Mouse (Mus musculus) CD4-positive, CD25-positive, alpha-beta regulatory T cell, adult 2 months (primary cell): ENCODE data around the gene Mrps15.
A peak's percentile ranks its signal among the peaks of the same experiment; 100 is the strongest.
"Not testable (repeated sequence)": the region's sequence is repeated elsewhere in the genome, so short reads cannot be mapped to it uniquely, and the experiment has no call there.

ENCODE experiments used
- DNase-seq: peaks from one replicate; pipeline ENCODE4 v3.0.0-alpha.2; 2012; ENCODE audit warnings: low read depth, low spot score

Gene Mrps15

DNA sequence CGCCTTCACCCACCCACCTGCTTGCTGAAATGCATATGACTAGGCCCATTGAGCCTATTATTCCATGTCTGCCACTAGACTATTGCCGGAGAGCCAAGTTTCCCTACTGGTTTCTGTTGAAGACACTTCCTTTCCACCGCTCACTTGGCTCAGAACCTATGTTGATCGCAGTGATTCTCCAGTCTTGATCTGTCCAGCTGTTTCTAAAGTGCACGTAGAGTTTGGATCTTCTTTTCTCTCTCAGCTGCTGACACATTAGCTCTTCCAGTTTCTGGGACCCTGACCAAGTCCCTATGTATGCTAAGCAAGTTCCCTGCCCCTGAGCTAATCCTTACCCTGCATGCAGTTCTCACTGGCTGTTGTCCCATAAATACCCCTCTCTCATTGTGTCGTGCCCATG, 31.1 kb downstream of the Mrps15 start:
- DNase-seq, result no peak

DNA sequence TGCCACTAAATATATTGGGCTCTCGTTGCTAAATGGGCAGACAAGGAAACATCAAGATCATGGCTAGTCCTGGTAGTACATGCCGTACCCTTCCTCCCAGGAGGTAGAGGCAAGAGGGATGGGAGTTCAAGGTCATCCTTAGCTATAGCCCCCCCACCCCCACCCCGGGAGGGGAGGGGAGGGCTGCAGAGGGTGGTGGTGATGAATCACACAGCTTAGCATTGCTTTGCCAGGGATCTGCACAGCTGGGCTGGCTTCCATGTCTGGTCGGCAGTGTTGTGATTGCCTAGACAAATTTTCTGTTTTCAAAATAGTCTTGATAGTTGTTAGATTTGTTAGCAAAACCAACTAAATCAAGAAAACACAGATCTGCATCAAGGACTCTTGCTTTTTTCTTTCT, 32.5 kb downstream of the Mrps15 start:
- DNase-seq, result no peak

DNA sequence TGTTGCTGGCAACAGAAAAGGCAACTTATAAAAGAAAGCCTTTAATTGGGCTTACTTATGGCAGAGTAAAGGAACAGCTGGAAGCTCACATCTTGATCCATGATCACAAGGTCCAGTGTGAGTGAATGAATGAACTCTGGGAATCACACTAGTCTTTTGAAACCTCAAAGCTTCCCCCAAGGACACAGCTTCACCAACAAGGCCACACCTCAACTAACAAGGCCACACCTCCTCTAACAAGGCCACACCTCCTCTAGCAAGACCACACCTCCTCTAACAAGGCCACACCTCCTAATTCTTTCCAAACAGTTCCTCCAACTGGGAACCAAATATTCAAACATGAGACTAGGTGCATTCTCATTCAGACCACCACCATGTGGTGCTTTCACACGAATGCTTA, 34.9 kb downstream of the Mrps15 start:
- no peak for DNase-seq

- no peak for DNase-seq
These were observed 36.3 kb downstream of the Mrps15 start for GRCm38 (mm10) chr4:126083021-126083420.

GRCm38 (mm10) chr4:126084382-126084781, 37.7 kb downstream of the Mrps15 start:
- no peak for DNase-seq

DNA sequence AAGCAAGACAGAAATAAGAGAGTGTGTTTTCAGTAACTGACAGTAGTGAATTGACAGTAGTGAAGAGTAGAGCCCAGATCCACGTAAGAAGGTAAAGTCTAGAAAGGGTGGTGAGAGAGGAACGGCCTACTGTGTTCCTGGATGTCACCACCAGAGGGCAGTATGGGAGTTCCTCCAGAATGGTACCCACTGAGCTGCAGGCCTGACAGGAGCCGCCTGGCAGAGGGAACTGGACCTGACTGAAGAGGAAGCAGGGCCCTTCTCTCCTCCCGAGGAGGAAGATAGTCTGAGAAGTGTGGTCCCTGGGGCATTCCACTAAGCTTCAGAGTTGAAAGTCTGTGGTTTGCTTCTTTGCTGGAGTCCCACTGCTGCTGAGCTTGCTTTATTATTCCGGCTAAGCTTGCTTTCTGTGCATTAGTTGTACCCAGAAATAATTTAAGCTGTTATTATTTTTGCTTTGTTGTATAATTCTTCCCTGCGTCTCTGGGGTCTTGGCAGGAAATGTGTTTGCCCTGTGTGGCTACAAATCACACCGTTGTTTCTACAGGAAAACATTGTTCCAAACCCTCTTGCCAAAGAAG, 39.4 kb downstream of the Mrps15 start:
- peak; percentile 93 for DNase-seq

GRCm38 (mm10) chr4:126090101-126090847, 43.5 kb downstream of the Mrps15 start:
- DNase-seq, result peak; percentile 51

GRCm38 (mm10) chr4:126090848-126091124, 44.1 kb downstream of the Mrps15 start:
- DNase-seq, result no peak

DNA sequence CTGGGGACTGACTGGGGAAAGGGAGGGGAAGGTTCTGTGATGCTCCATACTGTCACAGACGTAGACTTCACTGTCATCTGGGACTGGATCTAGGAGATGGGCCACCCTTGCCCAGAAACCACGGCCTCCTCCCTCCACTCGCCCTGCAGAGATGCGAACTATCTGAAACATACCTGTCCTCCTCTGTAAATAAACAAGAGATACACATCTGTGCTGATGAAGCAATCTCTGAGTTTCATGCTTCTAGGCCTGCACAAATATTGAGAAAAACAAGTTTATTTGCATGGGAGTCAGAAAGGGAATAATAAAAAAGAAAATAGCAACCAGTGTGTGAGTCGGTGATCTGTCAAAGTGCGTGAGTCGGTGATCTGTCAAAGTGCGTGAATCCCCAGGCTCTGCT, 45.1 kb downstream of the Mrps15 start:
- no peak for DNase-seq

DNA sequence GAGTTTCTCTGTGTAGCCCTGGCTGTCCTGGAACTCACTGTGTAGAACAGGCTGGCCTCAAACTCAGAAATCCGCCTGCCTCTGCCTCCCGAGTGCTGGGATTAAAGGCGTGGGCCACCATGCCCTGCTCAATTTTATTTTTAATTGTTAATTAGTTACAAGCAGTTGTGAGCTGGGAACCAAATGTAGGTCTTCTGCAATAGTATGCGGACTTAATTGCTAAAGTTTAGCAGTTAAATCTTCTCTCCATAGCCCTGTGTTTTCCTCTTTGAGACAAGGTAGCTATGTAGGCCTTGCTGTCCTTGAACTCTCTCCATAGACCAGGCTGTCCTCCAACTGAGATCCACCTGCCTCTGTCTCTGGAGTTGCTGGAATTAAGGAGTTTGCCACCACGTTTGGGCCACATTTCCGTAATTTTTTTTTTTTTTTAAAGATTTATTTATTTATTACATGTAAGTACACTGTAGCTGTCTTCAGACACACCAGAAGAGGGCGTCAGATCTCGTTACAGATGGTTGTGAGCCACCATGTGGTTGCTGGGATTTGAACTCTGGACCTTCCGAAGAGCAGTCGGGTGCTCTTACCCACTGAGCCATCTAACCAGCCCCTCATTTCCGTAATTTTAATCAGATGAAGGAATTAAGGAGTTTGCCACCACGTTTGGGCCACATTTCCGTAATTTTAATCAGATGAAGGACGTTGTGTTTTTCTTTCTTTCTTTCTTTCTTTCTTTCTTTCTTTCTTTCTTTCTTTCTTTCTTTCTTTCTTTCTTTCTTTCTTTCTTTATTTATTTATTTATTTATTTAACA, 49.1 kb downstream of the Mrps15 start:
- not testable (repeated sequence) for DNase-seq

GRCm38 (mm10) chr4:126096464-126097111, 49.9 kb downstream of the Mrps15 start, which contains the start of gene Lsm10:
TSS of gene Lsm10 (plus strand) at chr4:126096623.
- DNase-seq, result peak; percentile 98

DNA sequence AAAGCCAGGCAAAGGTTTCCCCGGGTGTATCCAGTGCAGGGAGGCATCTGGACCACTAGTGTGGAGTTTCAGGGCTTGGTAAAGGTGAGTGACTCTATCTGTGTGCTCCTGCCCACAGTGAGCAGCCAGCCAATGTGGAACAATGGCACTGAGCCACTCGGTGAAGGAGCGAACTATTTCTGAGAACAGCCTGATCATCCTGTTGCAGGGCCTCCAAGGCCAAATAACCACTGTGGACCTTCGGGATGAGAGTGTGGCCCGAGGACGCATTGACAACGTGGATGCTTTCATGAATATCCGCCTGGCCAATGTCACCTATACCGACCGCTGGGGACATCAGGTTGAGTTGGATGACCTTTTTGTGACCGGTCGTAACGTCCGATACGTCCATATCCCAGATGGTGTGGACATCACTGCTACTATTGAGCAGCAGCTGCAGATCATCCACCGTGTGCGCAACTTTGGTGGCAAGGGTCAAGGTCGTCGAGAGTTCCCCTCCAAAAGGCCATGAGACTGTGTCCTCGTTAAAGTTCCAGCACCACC, 51.1 kb downstream of the Mrps15 start:
- DNase-seq, result no peak

- DNase-seq, result no peak
These were observed 52.6 kb downstream of the Mrps15 start for GRCm38 (mm10) chr4:126099365-126099764.

DNA sequence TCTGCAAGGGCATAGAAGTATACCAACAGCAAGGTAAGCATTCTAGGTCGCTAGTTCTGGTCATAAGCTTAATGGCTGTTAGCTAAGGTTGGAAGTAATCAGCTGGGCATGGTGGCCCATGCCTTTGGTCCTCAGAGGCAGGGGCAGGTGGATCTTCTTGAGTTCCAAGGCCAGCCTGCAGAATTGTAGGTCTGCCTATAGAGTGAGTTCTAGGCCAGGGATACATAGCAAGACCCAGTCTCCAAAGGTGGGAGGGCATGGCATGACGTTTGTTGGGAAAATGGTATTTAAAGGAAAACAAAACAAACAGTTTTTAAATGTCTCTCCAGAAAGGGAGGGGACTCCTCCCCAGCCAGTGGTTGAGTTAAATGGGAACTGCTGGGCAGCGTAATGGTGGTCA, 54.0 kb downstream of the Mrps15 start:
- DNase-seq, result no peak

- no peak for DNase-seq
These were observed 55.5 kb downstream of the Mrps15 start for GRCm38 (mm10) chr4:126102061-126102841.

DNA sequence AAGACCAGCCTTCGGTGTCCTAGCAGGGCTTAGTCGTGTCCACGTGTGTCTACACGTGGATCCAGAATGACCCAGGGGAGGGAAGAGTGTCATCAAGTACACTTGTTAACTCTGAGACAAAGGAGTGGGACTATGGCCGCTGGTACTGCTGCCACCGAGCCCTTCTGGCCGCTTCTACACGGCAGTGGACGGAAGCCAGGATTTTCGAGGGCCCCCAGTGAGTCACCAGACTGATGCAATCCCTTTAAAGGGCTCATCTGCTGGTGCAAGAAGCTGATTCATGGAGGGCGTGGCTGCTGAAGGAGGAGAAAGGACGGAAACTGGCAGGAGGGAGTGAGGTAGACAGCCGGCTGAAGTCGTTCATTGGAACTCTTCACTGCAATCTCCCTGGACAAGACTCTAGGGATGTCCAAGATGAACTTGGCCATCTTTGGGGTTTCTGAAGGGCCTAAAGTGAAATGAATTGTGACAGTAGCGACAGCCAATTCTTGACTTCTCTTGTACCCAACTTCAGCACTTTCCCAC, 56.4 kb downstream of the Mrps15 start:
- DNase-seq, result peak; percentile 80

GRCm38 (mm10) chr4:126103590-126104068, 56.9 kb downstream of the Mrps15 start, which contains the start of gene Stk40:
TSS of gene Stk40 (plus strand) at chr4:126103957.
- peak; percentile 99 for DNase-seq

- DNase-seq, result peak; percentile 42
These were observed 57.7 kb downstream of the Mrps15 start for GRCm38 (mm10) chr4:126104261-126105075.
